Mouse (Mus musculus): ENCODE measurements at regions not wholly inside any gene's neighbourhood (a gene's known extent, or its start where the extent isn't known, plus 50 kb on each side); places are given as distances from the start of the nearest gene placed in this dataset.

DNA sequence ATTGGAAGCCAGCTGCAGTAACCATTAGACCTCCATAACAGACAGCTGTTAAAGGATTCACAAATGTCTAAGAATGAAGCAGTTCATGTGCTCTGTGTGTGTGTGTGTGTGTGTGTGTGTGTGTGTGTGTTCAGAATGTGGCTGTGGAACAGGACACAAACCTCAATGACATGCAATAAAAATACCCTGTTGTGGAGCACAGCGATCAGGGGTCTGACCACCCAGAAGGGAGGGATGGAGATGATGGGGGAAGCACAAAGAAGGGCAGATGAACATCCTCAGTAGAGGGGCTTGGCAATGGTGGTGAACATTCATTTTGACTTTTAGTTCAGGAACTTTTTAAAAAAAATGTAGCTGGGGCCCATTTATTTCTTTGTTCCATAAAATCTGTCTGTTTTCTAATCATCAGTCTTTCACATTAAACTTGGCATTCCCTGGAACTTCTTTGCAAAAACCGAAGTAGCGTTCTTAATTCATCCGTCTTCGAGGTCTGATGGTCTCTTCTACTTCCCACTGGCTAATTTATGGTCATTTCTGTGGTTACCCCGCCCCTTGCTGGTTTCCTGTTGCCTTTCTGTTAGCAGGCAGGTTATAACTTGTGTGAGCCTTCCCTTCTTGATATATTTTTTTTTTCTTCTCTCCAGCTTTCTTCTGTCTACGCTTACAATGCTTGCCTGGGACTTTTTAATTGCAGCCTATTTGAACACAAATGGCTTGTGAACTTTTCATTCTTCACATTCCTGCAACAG, 165.6 kb downstream of the Usp46 start:
- Histone ChIP-seq H3K4me1 (ENCODE audit: control insufficient read depth, insufficient read depth, low read length) (peaks cover 6% of the 10 kb centered on the region; the same call in 1 of the 2 replicates), H3K27ac (ENCODE audit: insufficient read depth, low read length) (no peak overlapping the region), H3K4me3 (ENCODE audit: insufficient read depth, low read length) (no peak overlapping the region)
- no peak for TF ChIP-seq CTCF (IDR thresholded peaks at IDR 0.05; ENCODE audit: extremely low read depth, insufficient read depth, low read length)
- no peak for TF ChIP-seq POLR2A (IDR thresholded peaks at IDR 0.05; ENCODE audit: extremely low read depth, insufficient read depth, low read length)

DNA sequence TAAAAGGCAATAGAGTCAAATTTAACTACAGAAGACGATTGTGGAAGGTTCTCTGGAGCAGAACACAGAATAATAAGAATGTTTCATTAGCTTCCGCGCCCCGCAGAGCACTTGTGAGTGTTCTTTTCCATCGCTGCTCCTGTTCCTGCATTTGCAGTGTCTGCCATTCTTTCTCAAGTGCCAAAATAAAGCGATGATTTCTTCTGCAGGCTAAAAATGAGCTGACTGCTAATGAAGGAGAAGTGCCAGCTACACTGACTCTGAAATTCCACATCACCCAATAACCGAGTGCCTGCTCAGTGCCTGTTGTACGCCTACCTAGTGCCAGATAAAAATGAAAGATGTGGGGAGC, 165.0 kb downstream of the Usp46 start:
- H3K27ac ChIP-seq (ENCODE audit: insufficient read depth, low read length) = no peak overlapping the region
- H3K4me1 ChIP-seq (ENCODE audit: control insufficient read depth, insufficient read depth, low read length) = peaks cover 6% of the 10 kb centered on the region; the same call in 1 of the 2 replicates
- no peak overlapping the region for H3K4me3 ChIP-seq (ENCODE audit: insufficient read depth, low read length)
- no peak for TF ChIP-seq CTCF (IDR thresholded peaks at IDR 0.05; ENCODE audit: extremely low read depth, insufficient read depth, low read length)
- no peak for TF ChIP-seq POLR2A (IDR thresholded peaks at IDR 0.05; ENCODE audit: extremely low read depth, insufficient read depth, low read length)

DNA sequence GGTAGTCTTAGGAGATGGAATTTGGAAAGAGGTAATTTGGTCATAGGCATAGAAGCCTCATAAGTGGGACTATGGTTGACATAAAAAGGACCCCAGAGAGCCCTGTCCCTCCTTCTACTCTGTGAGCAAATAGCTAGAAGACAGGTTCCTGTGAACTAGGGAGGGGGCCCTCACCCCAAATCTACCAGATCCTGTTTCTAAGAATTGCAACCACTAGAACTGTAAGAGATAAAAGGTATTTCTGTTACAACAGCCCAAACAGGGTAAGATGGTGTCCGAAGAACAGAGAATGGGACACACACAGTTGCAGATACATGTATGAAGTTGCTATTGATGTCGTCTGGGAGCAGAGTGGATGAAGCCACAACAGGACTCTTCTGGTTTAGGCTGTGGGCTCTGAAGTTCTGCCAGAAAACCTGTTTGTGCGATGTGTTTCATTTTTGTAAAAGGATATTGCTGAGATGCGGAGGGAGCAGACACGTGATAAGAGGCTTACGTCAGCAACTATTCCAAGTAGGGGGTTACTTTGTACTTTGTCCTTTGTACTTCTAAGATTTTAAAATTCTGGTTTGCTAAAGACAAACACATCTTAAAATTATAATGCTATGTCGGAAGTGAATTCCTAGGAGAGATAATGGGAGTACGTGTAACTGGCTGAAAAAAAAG, 164.0 kb downstream of the Usp46 start:
- Histone ChIP-seq H3K4me3 (ENCODE audit: insufficient read depth, low read length) (no peak overlapping the region), H3K4me1 (ENCODE audit: control insufficient read depth, insufficient read depth, low read length) (peaks cover 6% of the 10 kb centered on the region; the same call in 1 of the 2 replicates), H3K27ac (ENCODE audit: insufficient read depth, low read length) (no peak overlapping the region)
- TF ChIP-seq POLR2A (IDR thresholded peaks at IDR 0.05; ENCODE audit: extremely low read depth, insufficient read depth, low read length) (no peak), CTCF (IDR thresholded peaks at IDR 0.05; ENCODE audit: extremely low read depth, insufficient read depth, low read length) (no peak)

DNA sequence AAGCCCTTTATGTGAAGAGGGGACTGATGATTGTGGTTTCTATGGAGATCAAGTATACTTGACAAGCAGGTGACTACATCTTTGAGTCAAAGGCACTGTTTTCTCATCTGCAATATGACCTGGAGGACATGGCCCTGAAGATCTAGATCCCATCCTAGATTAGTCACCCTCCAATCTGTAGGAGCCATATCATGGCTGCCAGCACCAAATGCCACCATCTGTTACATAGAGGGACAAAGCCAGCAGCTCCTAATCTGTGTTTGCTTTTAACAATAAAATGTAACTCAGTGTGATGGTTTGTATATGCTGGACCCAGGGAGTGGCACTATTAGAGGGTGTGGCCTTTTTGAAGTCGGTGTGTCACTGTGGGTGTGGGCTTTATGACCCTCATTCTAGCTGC, 156.1 kb downstream of the Usp46 start:
- no peaks in the 10 kb centered on the region for H3K4me1 ChIP-seq (ENCODE audit: control insufficient read depth, insufficient read depth, low read length)
- H3K27ac ChIP-seq (ENCODE audit: insufficient read depth, low read length) = no peak overlapping the region
- no peak overlapping the region for H3K4me3 ChIP-seq (ENCODE audit: insufficient read depth, low read length)
- TF ChIP-seq POLR2A (IDR thresholded peaks at IDR 0.05; ENCODE audit: extremely low read depth, insufficient read depth, low read length) (no peak), CTCF (IDR thresholded peaks at IDR 0.05; ENCODE audit: extremely low read depth, insufficient read depth, low read length) (no peak)

DNA sequence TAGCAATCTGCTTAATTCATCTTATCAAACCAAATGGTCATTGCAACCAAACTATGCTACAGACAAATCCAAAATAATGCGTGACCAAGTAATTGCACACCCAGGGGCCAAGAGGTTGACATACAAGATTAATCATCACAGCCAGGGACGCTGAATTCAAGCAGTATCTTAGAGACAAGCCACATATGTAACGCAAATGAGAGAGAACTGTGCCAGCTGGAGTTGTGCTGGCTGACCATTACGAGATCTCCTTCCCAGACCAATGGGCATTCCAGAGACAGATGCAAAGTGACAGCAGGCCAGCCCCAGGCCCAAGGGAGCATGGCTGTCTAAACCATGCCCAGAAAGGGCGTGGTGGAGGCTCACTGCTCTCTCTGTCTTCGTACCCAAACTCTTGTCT, 155.1 kb downstream of the Usp46 start:
- no peak for TF ChIP-seq POLR2A (IDR thresholded peaks at IDR 0.05; ENCODE audit: extremely low read depth, insufficient read depth, low read length)
- no peak for TF ChIP-seq CTCF (IDR thresholded peaks at IDR 0.05; ENCODE audit: extremely low read depth, insufficient read depth, low read length)
- Histone ChIP-seq H3K4me1 (ENCODE audit: control insufficient read depth, insufficient read depth, low read length) (no peaks in the 10 kb centered on the region), H3K27ac (ENCODE audit: insufficient read depth, low read length) (no peak overlapping the region), H3K4me3 (ENCODE audit: insufficient read depth, low read length) (no peak overlapping the region)

DNA sequence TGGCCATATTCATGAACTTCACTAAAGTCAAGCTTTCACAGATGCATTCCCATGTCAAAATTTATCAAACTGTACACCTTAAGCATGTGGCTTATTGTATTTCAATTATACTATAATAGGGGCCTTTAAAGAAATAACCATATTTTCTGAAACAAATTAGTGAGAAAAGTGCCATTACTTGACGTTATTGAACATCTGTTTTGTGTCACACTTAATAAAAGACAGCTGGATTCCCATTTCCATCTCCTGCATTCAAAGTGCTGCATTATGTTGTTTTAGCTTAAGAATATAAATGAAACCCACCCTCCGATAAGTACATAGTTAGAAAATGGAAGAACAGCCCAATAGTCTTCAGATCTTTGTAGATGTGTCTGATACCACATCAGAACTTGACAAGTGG, 150.2 kb downstream of the Usp46 start:
- Histone ChIP-seq H3K4me1 (ENCODE audit: control insufficient read depth, insufficient read depth, low read length) (no peaks in the 10 kb centered on the region), H3K27ac (ENCODE audit: insufficient read depth, low read length) (no peak overlapping the region), H3K4me3 (ENCODE audit: insufficient read depth, low read length) (no peak overlapping the region)
- no peak for TF ChIP-seq POLR2A (IDR thresholded peaks at IDR 0.05; ENCODE audit: extremely low read depth, insufficient read depth, low read length)
- TF ChIP-seq CTCF (IDR thresholded peaks at IDR 0.05; ENCODE audit: extremely low read depth, insufficient read depth, low read length) = no peak

DNA sequence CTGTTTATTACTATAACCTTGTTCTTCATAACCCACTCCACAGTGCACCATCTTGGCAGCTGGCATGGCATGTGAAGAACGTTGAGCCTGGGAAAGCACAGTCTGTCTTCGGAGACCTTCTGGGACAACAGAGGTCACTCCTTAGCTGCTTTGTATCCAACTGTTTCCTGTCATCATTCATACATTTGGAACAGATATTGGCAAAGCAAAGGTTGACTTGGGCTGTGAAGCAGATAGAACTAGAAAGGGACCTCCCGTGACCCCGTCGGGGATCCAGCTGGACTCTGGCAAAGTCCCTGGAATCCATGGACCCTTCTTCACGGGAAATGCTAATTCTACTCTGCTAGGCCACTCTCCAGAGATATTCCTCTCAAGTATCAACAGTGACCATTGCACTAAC, 148.3 kb downstream of the Usp46 start:
- TF ChIP-seq CTCF (IDR thresholded peaks at IDR 0.05; ENCODE audit: extremely low read depth, insufficient read depth, low read length) (no peak), POLR2A (IDR thresholded peaks at IDR 0.05; ENCODE audit: extremely low read depth, insufficient read depth, low read length) (no peak)

DNA sequence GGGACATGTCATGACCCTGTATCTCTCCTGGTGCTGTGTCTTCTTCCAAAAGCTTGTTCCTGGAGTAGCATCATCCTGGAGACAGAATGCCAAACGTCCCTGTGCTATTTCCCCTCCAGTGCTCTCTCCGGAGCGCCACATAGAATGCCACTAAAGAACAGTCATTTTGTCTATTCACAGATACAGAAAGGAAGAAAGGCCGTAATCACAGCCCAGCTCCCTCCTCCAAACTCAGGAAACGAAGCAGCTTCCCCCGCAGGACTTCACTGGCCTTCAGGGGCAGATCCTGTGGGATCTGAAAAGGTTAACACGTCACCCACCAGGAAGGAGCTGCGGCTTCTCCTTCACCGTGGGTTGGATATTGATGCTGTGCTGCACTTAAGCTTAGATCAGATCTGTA, 140.7 kb downstream of the Usp46 start:
- TF ChIP-seq POLR2A (IDR thresholded peaks at IDR 0.05; ENCODE audit: extremely low read depth, insufficient read depth, low read length) (no peak), CTCF (IDR thresholded peaks at IDR 0.05; ENCODE audit: extremely low read depth, insufficient read depth, low read length) (no peak)
- no peak overlapping the region for H3K27ac ChIP-seq (ENCODE audit: insufficient read depth, low read length)
- peaks cover 5% of the 10 kb centered on the region; the same call in 1 of the 2 replicates for H3K4me1 ChIP-seq (ENCODE audit: control insufficient read depth, insufficient read depth, low read length)
- H3K4me3 ChIP-seq (ENCODE audit: insufficient read depth, low read length) = no peak overlapping the region

More for the DNA sequence above, 148.3 kb downstream of the Usp46 start:
- H3K4me1 ChIP-seq (ENCODE audit: control insufficient read depth, insufficient read depth, low read length) = no peaks in the 10 kb centered on the region
- no peak overlapping the region for H3K4me3 ChIP-seq (ENCODE audit: insufficient read depth, low read length)
- no peak overlapping the region for H3K27ac ChIP-seq (ENCODE audit: insufficient read depth, low read length)

DNA sequence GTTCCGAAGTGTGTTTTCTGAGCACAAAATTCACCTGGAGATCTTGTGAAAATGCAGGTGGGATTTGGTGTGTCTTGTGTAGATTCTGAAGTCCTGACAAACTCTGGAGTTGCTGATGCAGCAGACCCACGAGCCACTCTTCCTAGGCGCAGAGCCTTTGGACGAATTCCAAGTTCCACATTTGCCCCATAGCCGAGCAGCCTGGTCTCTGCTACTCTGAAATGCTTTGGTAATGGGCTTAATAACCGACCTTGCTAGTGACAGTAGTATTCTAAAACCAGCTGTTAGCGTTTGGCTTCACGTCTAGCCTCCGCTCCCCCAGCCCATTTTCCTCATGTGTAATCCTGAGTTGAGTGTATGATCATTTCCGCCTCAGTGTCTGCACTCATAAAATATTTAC, 139.5 kb downstream of the Usp46 start:
- TF ChIP-seq CTCF (IDR thresholded peaks at IDR 0.05; ENCODE audit: extremely low read depth, insufficient read depth, low read length) (no peak), POLR2A (IDR thresholded peaks at IDR 0.05; ENCODE audit: extremely low read depth, insufficient read depth, low read length) (no peak)
- Histone ChIP-seq H3K4me1 (ENCODE audit: control insufficient read depth, insufficient read depth, low read length) (peaks cover 5% of the 10 kb centered on the region; the same call in 1 of the 2 replicates), H3K27ac (ENCODE audit: insufficient read depth, low read length) (no peak overlapping the region), H3K4me3 (ENCODE audit: insufficient read depth, low read length) (no peak overlapping the region)

DNA sequence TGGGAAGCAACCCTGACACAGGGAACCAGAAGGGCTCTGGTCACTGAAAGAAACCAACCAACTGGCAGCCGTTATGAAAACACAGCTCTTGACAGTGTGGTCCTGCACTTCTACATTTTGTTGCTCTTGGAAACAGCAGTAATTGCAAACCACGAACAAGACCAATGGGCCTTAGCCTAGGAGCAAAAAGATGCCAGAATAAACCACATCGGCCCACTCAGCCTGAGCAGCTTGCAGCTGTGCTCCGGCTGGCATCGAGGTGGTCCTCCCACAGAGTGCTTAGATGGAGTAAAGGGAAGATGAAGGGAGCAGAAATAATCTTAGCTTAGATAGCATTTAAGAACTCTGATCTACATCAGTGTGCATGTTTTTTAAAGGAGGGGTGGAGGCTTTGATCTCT, 138.0 kb downstream of the Usp46 start:
- Histone ChIP-seq H3K4me1 (ENCODE audit: control insufficient read depth, insufficient read depth, low read length) (peaks cover 5% of the 10 kb centered on the region; the same call in 1 of the 2 replicates), H3K27ac (ENCODE audit: insufficient read depth, low read length) (peak overlapping the region; percentile 61), H3K4me3 (ENCODE audit: insufficient read depth, low read length) (no peak overlapping the region)
- no peak for TF ChIP-seq POLR2A (IDR thresholded peaks at IDR 0.05; ENCODE audit: extremely low read depth, insufficient read depth, low read length)
- no peak for TF ChIP-seq CTCF (IDR thresholded peaks at IDR 0.05; ENCODE audit: extremely low read depth, insufficient read depth, low read length)
